Mouse (Mus musculus): Measurements from ENCODE around the gene Miga1. TPM values are rescaled to one million over a fixed set of nuclear protein-coding genes. Genes with fewer than 3 reads are reported as not detected.

Miga1 gene
- 3.2 and 3.6 TPM in 2 replicates for polyA plus RNA-seq (2012; rRNA removed)

GRCm38 (mm10) chr3:152339862-152340557, at the start of gene Miga1:
Gene Miga1, minus strand, starts transcription at chr3:152340407.

GRCm38 (mm10) chr3:152345732-152346632, 5.8 kb upstream of the Miga1 start, which contains the start of gene Usp33:
Gene Usp33, plus strand, starts transcription at chr3:152346478.

GRCm38 (mm10) chr3:152266036-152266421, 74.2 kb downstream of the Miga1 start, which contains the start of gene Nexn:
Gene Nexn, minus strand, starts transcription at chr3:152266350.

Other genes starting within 250 kb of the Miga1 start
- 8.6 TPM in 2 replicates for gene Gipc2, start 174.2 kb downstream of the Miga1 start, polyA plus RNA-seq (2012; rRNA removed)
- gene Dnajb4, start 130.1 kb downstream of the Miga1 start, polyA plus RNA-seq (2012; rRNA removed), result 17.8 and 21.9 TPM in 2 replicates
- 53.5 and 59.8 TPM in 2 replicates for gene Fubp1, start 130.0 kb downstream of the Miga1 start, polyA plus RNA-seq (2012; rRNA removed)
- 0.22 and 0.51 TPM in 2 replicates for gene Nexn, start 74.1 kb downstream of the Miga1 start, polyA plus RNA-seq (2012; rRNA removed)
- 20.2 and 21.8 TPM in 2 replicates for gene Usp33, start 6.1 kb upstream of the Miga1 start, polyA plus RNA-seq (2012; rRNA removed)
- gene Zzz3, start 55.1 kb upstream of the Miga1 start, polyA plus RNA-seq (2012; rRNA removed), result 7.6 and 9.0 TPM in 2 replicates